Mouse (Mus musculus) brain, embryonic 14.5 days (tissue): Measurements from ENCODE around the gene Ifrd2.

ENCODE experiments used
- CTCF ChIP-seq: fragments of 200-500 bp; IDR thresholded peaks from 2 replicates; pipeline ENCODE4 v1.5.1; 2012; ENCODE audit warnings: inconsistent platforms, mild to moderate bottlenecking, moderate library complexity, borderline replicate concordance; ENCODE audit not compliant: insufficient read depth, insufficient read length; ENCODE audit errors: extremely low read depth
- POLR2A ChIP-seq: fragments of 200-500 bp; IDR thresholded peaks from 2 replicates; pipeline ENCODE4 v1.6.1; 2012; ENCODE audit warnings: mild to moderate bottlenecking, inconsistent platforms, borderline replicate concordance; ENCODE audit not compliant: poor library complexity, insufficient read depth, insufficient read length, severe bottlenecking; ENCODE audit errors: extremely low read depth

GRCm38 (mm10) chr9:107550491-107551116, 36.8 kb upstream of the Ifrd2 start:
- no peak for TF ChIP-seq POLR2A
- TF ChIP-seq CTCF: no peak
